ENCODE assay signal across 8 mouse cellular contexts in genomic region chr11:76398798-76399586, GRCm38 (mm10). TPM values are rescaled to one million over a fixed set of nuclear protein-coding genes. Genes with fewer than 3 reads are reported as not detected.
DNase-seq lines count a peak whose midpoint lies in the region; ATAC-seq lines count a peak whose summit lies in the region.

Gene Nxn (minus strand): TSS chr11:76399140.

- H3K4me1 ChIP-seq in embryonic facial prominence, embryonic 14.5 days (ENCODE audit: control insufficient read depth, insufficient read depth, low read length): peaks cover 27% of the 10 kb centered on the region
- peaks cover 6% of the 10 kb centered on the region; the same call in 1 of the 2 replicates for H3K4me1 ChIP-seq in kidney, embryonic 14.5 days (ENCODE audit: control insufficient read depth, insufficient read depth, low read length)
- peaks cover 23% of the 10 kb centered on the region for H3K4me1 ChIP-seq in liver, embryonic 12.5 days

- H3K27ac ChIP-seq in embryonic facial prominence, embryonic 14.5 days (replicated peaks; ENCODE audit: low read depth, low read length): peak within 1 kb of the TSS; percentile 88
- H3K27ac ChIP-seq in kidney, embryonic 14.5 days (ENCODE audit: low read depth, low read length): peak within 1 kb of the TSS; percentile 84
- peak within 1 kb of the TSS; percentile 51; the same call in 1 of the 2 replicates for H3K27ac ChIP-seq in liver, embryonic 12.5 days

- H3K4me2 ChIP-seq in embryonic facial prominence, embryonic 14.5 days (ENCODE audit: low read depth, low read length): peak within 1 kb of the TSS; percentile 73
- H3K4me2 ChIP-seq in kidney, embryonic 14.5 days (replicated peaks; ENCODE audit: low read depth, low read length): peak within 1 kb of the TSS; percentile 91
- peak within 1 kb of the TSS; percentile 100 for H3K4me2 ChIP-seq in liver, embryonic 12.5 days

- H3K9me3 ChIP-seq in embryonic facial prominence, embryonic 14.5 days (ENCODE audit: control insufficient read depth, low read length): no peaks in the 10 kb centered on the region
- no peaks in the 10 kb centered on the region for H3K9me3 ChIP-seq in kidney, embryonic 14.5 days (ENCODE audit: control insufficient read depth, low read length)
- H3K9me3 ChIP-seq in liver, embryonic 12.5 days (replicated peaks): no peaks in the 10 kb centered on the region

- ATAC-seq in embryonic facial prominence, embryonic 14.5 days (ENCODE audit: low read depth): peak; percentile 94
- peak; percentile 91 for ATAC-seq in kidney, embryonic 14.5 days (ENCODE audit: low FRiP score, low TSS enrichment)
- peak; percentile 93 for ATAC-seq in liver, embryonic 12.5 days

- H3K9ac ChIP-seq in embryonic facial prominence, embryonic 14.5 days (ENCODE audit: low read depth, low read length): peak within 1 kb of the TSS; percentile 91
- H3K9ac ChIP-seq in kidney, embryonic 14.5 days (ENCODE audit: low read depth, low read length): peak within 1 kb of the TSS; percentile 76
- peak within 1 kb of the TSS; percentile 77 for H3K9ac ChIP-seq in liver, embryonic 12.5 days

- DNase-seq in B cell, adult 2 months: peak; percentile 96 to 98
- DNase-seq in adrenal gland, postnatal 4 days (ENCODE audit: low spot score in 2 of 2): peak; percentile 81 to 88
- peak; percentile 96 for DNase-seq in embryonic facial prominence, embryonic 14.5 days (ENCODE audit: low spot score)
- DNase-seq in heart, adult 9 months (ENCODE audit: low spot score in 2 of 2): peak; percentile 92 to 94
- peak; percentile 93 for DNase-seq in naive thymus-derived CD4-positive, alpha-beta T cell, adult 2 months (ENCODE audit: low read depth)
- DNase-seq in splenic B cell, adult 2 months (ENCODE audit: low read depth, low spot score): peak; percentile 92

- WGBS in embryonic facial prominence, embryonic 14.5 days: 0% methylated on average over 17 of the region's 70 CpGs
- WGBS in kidney, embryonic 14.5 days: 0% methylated on average over 37 of the region's 70 CpGs
- WGBS in liver, embryonic 12.5 days (ENCODE audit: insufficient replicate concordance): under 1% methylated on average over 53 of the region's 70 CpGs

- H3K27me3 ChIP-seq in embryonic facial prominence, embryonic 14.5 days (replicated peaks; ENCODE audit: control insufficient read depth, insufficient read depth, low read length): no peaks in the 10 kb centered on the region
- no peaks in the 10 kb centered on the region for H3K27me3 ChIP-seq in kidney, embryonic 14.5 days (ENCODE audit: control insufficient read depth, insufficient read depth, low read length)
- H3K27me3 ChIP-seq in liver, embryonic 12.5 days (replicated peaks): peaks cover 21% of the 10 kb centered on the region
- no peaks in the 10 kb centered on the region for H3K27me3 ChIP-seq in splenic B cell, adult 2 months (ENCODE audit: control insufficient read depth, insufficient read depth, low read length, poor library complexity, severe bottlenecking)

- H3K36me3 ChIP-seq in embryonic facial prominence, embryonic 14.5 days (ENCODE audit: control insufficient read depth, insufficient read depth, low read length): no peaks in the 10 kb centered on the region
- no peaks in the 10 kb centered on the region for H3K36me3 ChIP-seq in kidney, embryonic 14.5 days (ENCODE audit: control insufficient read depth, insufficient read depth, low read length)
- H3K36me3 ChIP-seq in liver, embryonic 12.5 days: no peaks in the 10 kb centered on the region
- H3K36me3 ChIP-seq in splenic B cell, adult 2 months (ENCODE audit: control insufficient read depth, insufficient read depth, low read length, poor library complexity, severe bottlenecking): no peaks in the 10 kb centered on the region

- H3K4me3 ChIP-seq in embryonic facial prominence, embryonic 14.5 days (ENCODE audit: low read depth, low read length): peak within 1 kb of the TSS; percentile 88
- peak within 1 kb of the TSS; percentile 85 for H3K4me3 ChIP-seq in kidney, embryonic 14.5 days (ENCODE audit: low read length)
- peak within 1 kb of the TSS; percentile 75 for H3K4me3 ChIP-seq in liver, embryonic 12.5 days

RNA-seq across cellular contexts. Expression of gene Nxn, which starts in this region (rescaled TPM):
- 10 to 100 TPM; 26.4 to 28.3 TPM for total RNA-seq in adrenal gland, postnatal 4 days (2021)
- 63.8 and 70.2 TPM in 2 replicates for polyA plus RNA-seq in embryonic facial prominence, embryonic 14.5 days (2014; fragmentation: Nextera tagmentation; extraction: Ambion mirVana)
- polyA plus RNA-seq in kidney, embryonic 14.5 days (2014; fragmentation: Nextera tagmentation; extraction: Ambion mirVana): 29.3 and 38.0 TPM in 2 replicates
- polyA plus RNA-seq in liver, embryonic 12.5 days (2016; fragmentation: Nextera tagmentation; extraction: Ambion mirVana): 6.0 and 6.9 TPM in 2 replicates

Comparison
In these comparisons a context has a peak if more than half of its experiments do, and no peak if none do; other contexts are left out.
1. Peak in every context shown above with its lines: DNase-seq, ATAC-seq, H3K4me3 ChIP-seq and H3K27ac ChIP-seq.